Mouse (Mus musculus) layer of hippocampus, adult 9-10 months (tissue): ENCODE results near the gene Gm17124.
"Not testable (repeated sequence)": the region's sequence is repeated elsewhere in the genome, so short reads cannot be mapped to it uniquely, and the experiment has no call there.

ENCODE experiments used
- DNase-seq: peaks from one replicate; pipeline ENCODE4 v3.0.0; 2022; ENCODE audit warnings: low spot score

Gm17124 gene

GRCm38 (mm10) chr14:42599782-42600181, at the start of gene Gm17124:
Gene Gm17124, minus strand, starts transcription at chr14:42599882.
- not testable (repeated sequence) for DNase-seq

GRCm38 (mm10) chr14:42641817-42642216, 42.1 kb upstream of the Gm17124 start, which contains the start of gene Gm3633:
Gene Gm3633, minus strand, starts transcription at chr14:42641917.
- not testable (repeated sequence) for DNase-seq
